8 mouse cellular contexts compared by ENCODE assay signal in the genomic region with DNA sequence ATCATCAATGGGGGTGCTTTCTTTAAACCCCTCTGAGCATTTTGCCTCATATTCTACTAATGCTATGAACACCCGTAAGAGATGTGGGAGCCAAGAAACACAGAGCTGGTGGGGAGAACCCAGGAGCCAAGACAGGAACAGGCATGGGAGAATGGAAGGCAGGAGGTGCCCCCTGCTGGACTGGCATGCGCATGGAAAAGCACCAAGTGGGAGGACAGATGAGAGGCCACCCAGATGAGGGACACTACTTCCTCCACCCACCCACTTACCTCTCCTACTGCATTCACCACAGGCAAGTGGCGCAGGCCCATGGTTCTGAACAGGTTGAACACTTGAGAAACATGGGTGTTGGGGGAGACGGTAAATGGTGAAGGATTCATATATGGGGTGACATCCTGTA. TPM values are rescaled to one million over a fixed set of nuclear protein-coding genes. Genes with fewer than 3 reads are reported as not detected.
A peak's percentile ranks its signal among the peaks of the same experiment; 100 is the strongest.
DNase-seq lines count a peak whose midpoint lies in the region; ATAC-seq and TF ChIP-seq lines count a peak whose summit lies in the region.

No protein-coding gene starts in this region.

- dilution Hi-C loops in CH12.LX (cut with MboI; ENCODE audit: extremely low pct_ligation_motif_present, extremely low pct_unique_long_range_greater_than_20kb, low sequenced_read_pairs): no loop called here

- H3K4me3 ChIP-seq in heart, postnatal 0 days (ENCODE audit: low read depth, low read length): no peak overlapping the region
- H3K4me3 ChIP-seq in CH12.LX (replicated peaks in 1 of 3; ENCODE audit: low read depth in 2 of 3, low read length in 2 of 3, poor library complexity in 1 of 3): no peak overlapping the region
- H3K4me3 ChIP-seq in left cerebral cortex, adult 2 months: no peak overlapping the region
- H3K4me3 ChIP-seq in olfactory bulb, adult 2 months (ENCODE audit: insufficient read depth, low read depth, low read length): no peak overlapping the region

- DNase-seq in heart, postnatal 0 days (ENCODE audit: low spot score): peak; percentile 67
- no peak for DNase-seq in heart, postnatal 25 days (ENCODE audit: low spot score)
- DNase-seq in CH12.LX (ENCODE audit: extremely low read depth): no peak
- DNase-seq in adrenal gland, postnatal 36 days: peak; percentile 74 to 83
- DNase-seq in heart, postnatal 14 days: peak; percentile 64 to 72
- DNase-seq in left cerebral cortex, adult 2 months (ENCODE audit: extremely low spot score in 1 of 2, low spot score in 2 of 2): peak; percentile 63 to 66
- no peak for DNase-seq in c-Kit-positive CD71-positive TER-119-positive erythroid progenitor cells, embryonic 14.5 days (ENCODE audit: low spot score)

- H3K4me1 ChIP-seq in heart, postnatal 0 days (ENCODE audit: control insufficient read depth, insufficient read depth): no peaks in the 10 kb centered on the region
- no peaks in the 10 kb centered on the region for H3K4me1 ChIP-seq in CH12.LX (ENCODE audit: control insufficient read depth in 1 of 2, insufficient read depth in 2 of 2)
- H3K4me1 ChIP-seq in olfactory bulb, adult 2 months (ENCODE audit: control insufficient read depth, insufficient read depth, low read length): no peaks in the 10 kb centered on the region

- in situ Hi-C loops in CH12.LX (cut with MboI; ENCODE audit: low pct_ligation_motif_present, low pct_unique_long_range_greater_than_20kb, low sequenced_read_pairs): no loop called here

- TF ChIP-seq POLR2A in CH12.LX (IDR thresholded peaks at IDR 0.05; ENCODE audit: low read depth, low read length): no peak
- no peak for TF ChIP-seq POLR2A in olfactory bulb, adult 2 months (IDR thresholded peaks at IDR 0.05; ENCODE audit: insufficient read depth, low read depth, low read length)

- H3K27ac ChIP-seq in heart, postnatal 0 days (ENCODE audit: low read depth): no peak overlapping the region
- no peak overlapping the region for H3K27ac ChIP-seq in CH12.LX (ENCODE audit: insufficient read depth, low read depth)
- H3K27ac ChIP-seq in left cerebral cortex, adult 2 months: no peak overlapping the region
- H3K27ac ChIP-seq in olfactory bulb, adult 2 months (ENCODE audit: insufficient read depth, low read depth, low read length): no peak overlapping the region

- peak; percentile 60 for TF ChIP-seq RAD21 in CH12.LX (IDR thresholded peaks at IDR 0.05; ENCODE audit: low read depth, low read length)

- 66% methylated on average over 4 of the region's 4 CpGs for WGBS in heart, postnatal 0 days
- 52% methylated on average over 4 of the region's 4 CpGs for WGBS in olfactory bulb, adult 2 months

- no peaks in the 10 kb centered on the region for H3K9me3 ChIP-seq in heart, postnatal 0 days (replicated peaks; ENCODE audit: control insufficient read depth, low read length)
- no peaks in the 10 kb centered on the region for H3K9me3 ChIP-seq in CH12.LX (replicated peaks; ENCODE audit: low read length)

- peaks cover 84% of the 10 kb centered on the region for H3K36me3 ChIP-seq in heart, postnatal 0 days (replicated peaks; ENCODE audit: control insufficient read depth, insufficient read depth, low read length)
- H3K36me3 ChIP-seq in CH12.LX (replicated peaks in 1 of 2; ENCODE audit: control insufficient read depth in 1 of 2, insufficient read depth in 1 of 2, low read length in 1 of 2): peaks cover 85 to 100% of the 10 kb centered on the region in 2 experiments

- H3K9ac ChIP-seq in heart, postnatal 0 days (replicated peaks; ENCODE audit: low read depth, low read length): no peak overlapping the region
- no peak overlapping the region for H3K9ac ChIP-seq in CH12.LX (ENCODE audit: insufficient read depth, low read depth)

- H3K4me2 ChIP-seq in heart, postnatal 0 days (ENCODE audit: low read depth, low read length): no peak overlapping the region
- H3K4me2 ChIP-seq in CH12.LX (ENCODE audit: insufficient read depth, low read depth, poor library complexity, severe bottlenecking): no peak overlapping the region

- H3K79me2 ChIP-seq in CH12.LX (replicated peaks; ENCODE audit: control insufficient read depth, extremely low read depth, insufficient read depth, poor library complexity, severe bottlenecking): no peaks in the 10 kb centered on the region

- peak; percentile 88 for TF ChIP-seq CTCF in heart, postnatal 0 days (IDR thresholded peaks at IDR 0.05; ENCODE audit: low read depth)
- peak in 1 of 2 experiments; percentile 70; a peak in 2 of 4 replicates for TF ChIP-seq CTCF in CH12.LX (conservative IDR thresholded peaks at IDR 0.05 in 1 of 2, IDR thresholded peaks at IDR 0.05 in 1 of 2; ENCODE audit: low read depth in 2 of 2, low read length in 2 of 2)
- peak; percentile 74 for TF ChIP-seq CTCF in left cerebral cortex, adult 2 months (IDR thresholded peaks at IDR 0.05)
- TF ChIP-seq CTCF in olfactory bulb, adult 2 months (IDR thresholded peaks at IDR 0.05; ENCODE audit: insufficient read depth, low read depth, low read length): peak; percentile 69; the same call in 1 of the 2 replicates

- no peak for TF ChIP-seq EP300 in heart, postnatal 0 days (IDR thresholded peaks at IDR 0.05; ENCODE audit: low read depth)
- TF ChIP-seq EP300 in CH12.LX (IDR thresholded peaks at IDR 0.05; ENCODE audit: low read length): no peak

- H3K27me3 ChIP-seq in heart, postnatal 0 days (ENCODE audit: control insufficient read depth, insufficient read depth, low read length): no peaks in the 10 kb centered on the region
- H3K27me3 ChIP-seq in CH12.LX (replicated peaks): no peaks in the 10 kb centered on the region

- intact Hi-C loops in heart, postnatal 25 days (cut with DNase I): loop anchor here (1.0 kb wide), 1 partner anchor 48 kb away; no protein-coding TSS in a partner anchor
- intact Hi-C loops in heart, postnatal 14 days (cut with DNase I): loop anchor here (1.0 kb wide), 1 partner anchor 48 kb away; no protein-coding TSS in a partner anchor
- intact Hi-C loops in left cerebral cortex, adult 2 months (cut with DNase I): loop anchor here (2.0 kb wide), 1 partner anchor 50 kb away; no protein-coding TSS in a partner anchor

- peak; percentile 48; the same call in 1 of the 2 replicates for ATAC-seq in heart, postnatal 0 days (ENCODE audit: insufficient read depth, low read depth)

TF ChIP-seq in CH12.LX, 34 proteins besides CTCF, POLR2A, EP300 and RAD21 (continues in another document):
- TF ChIP-seq TCF12 (IDR thresholded peaks at IDR 0.05; ENCODE audit: low read depth, low read length) (no peak), ELF1 (IDR thresholded peaks at IDR 0.05; ENCODE audit: low read depth, low read length) (no peak), CHD1 (IDR thresholded peaks at IDR 0.05; ENCODE audit: low read depth, low read length) (no peak), NELFE (IDR thresholded peaks at IDR 0.05; ENCODE audit: low read depth, low read length) (0 out of 2 replicates have a peak, but pooled peaks have one; percentile 17), HCFC1 (IDR thresholded peaks at IDR 0.05; ENCODE audit: low read depth, low read length) (no peak)

RNA-seq across cellular contexts. Expression of gene Nppa, which starts 7.9 kb away (rescaled TPM):
- total RNA-seq in heart, postnatal 0 days (2014; rRNA removed; ENCODE audit: low replicate concordance): 2,556 and 3,370 TPM in 2 replicates
- 9,636 and 10,119 TPM in 2 replicates for polyA plus RNA-seq in heart, postnatal 0 days (2015; fragmentation: Nextera tagmentation; extraction: Ambion mirVana)
- total RNA-seq in heart, postnatal 25 days (2021): 1,000 to 10,000 TPM; 2,183 to 2,475 TPM
- total RNA-seq in CH12.LX (2012; rRNA removed) (not detected in 2 replicates), CH12.LX (2014; rRNA removed) (not detected in 2 replicates)
- not detected in 2 replicates for polyA plus RNA-seq in CH12.LX (2012; ENCODE audit: insufficient read length, low read depth)
- total RNA-seq in adrenal gland, postnatal 36 days (2021): not detected
- 1,000 to 10,000 TPM in 1 of 2 experiments, 100 to 1,000 TPM in 1; 590 to 1,636 TPM for total RNA-seq in heart, postnatal 14 days (2021)
- total RNA-seq in left cerebral cortex, adult 2 months (2021): not detected
- not detected in 2 replicates for polyA plus RNA-seq in olfactory bulb, adult 2 months (2012; ENCODE audit: insufficient read depth, insufficient read length, low replicate concordance, missing spikeins)

RNA-seq across cellular contexts. Expression of gene Nppb, which starts 22.8 kb away (rescaled TPM):
- total RNA-seq in heart, postnatal 0 days (2014; rRNA removed; ENCODE audit: low replicate concordance): 831 and 1,183 TPM in 2 replicates
- polyA plus RNA-seq in heart, postnatal 0 days (2015; fragmentation: Nextera tagmentation; extraction: Ambion mirVana): 188 and 473 TPM in 2 replicates
- 100 to 1,000 TPM; 169 to 448 TPM for total RNA-seq in heart, postnatal 25 days (2021)
- total RNA-seq in CH12.LX (2012; rRNA removed) (not detected in 2 replicates), CH12.LX (2014; rRNA removed) (not detected in 2 replicates)
- polyA plus RNA-seq in CH12.LX (2012; ENCODE audit: insufficient read length, low read depth): not detected in 2 replicates
- 1 to 10 TPM in 1 of 2 experiments, not detected in 1; 2.9 TPM for total RNA-seq in adrenal gland, postnatal 36 days (2021)
- 100 to 1,000 TPM in 1 of 2 experiments, 10 to 100 TPM in 1; 74.4 to 148 TPM for total RNA-seq in heart, postnatal 14 days (2021)
- not detected for total RNA-seq in left cerebral cortex, adult 2 months (2021)
- polyA plus RNA-seq in olfactory bulb, adult 2 months (2012; ENCODE audit: insufficient read depth, insufficient read length, low replicate concordance, missing spikeins): not detected in 2 replicates

RNA-seq across cellular contexts. Expression of gene Clcn6, which starts 30.2 kb away (rescaled TPM):
- total RNA-seq in heart, postnatal 0 days (2014; rRNA removed; ENCODE audit: low replicate concordance): 14.7 and 16.3 TPM in 2 replicates
- 3.5 and 4.3 TPM in 2 replicates for polyA plus RNA-seq in heart, postnatal 0 days (2015; fragmentation: Nextera tagmentation; extraction: Ambion mirVana)
- total RNA-seq in heart, postnatal 25 days (2021): 1 to 10 TPM; 8.6 to 8.7 TPM
- 5.5 and 5.7 TPM in 2 replicates for total RNA-seq in CH12.LX (2012; rRNA removed)
- total RNA-seq in CH12.LX (2014; rRNA removed): 3.7 and 4.8 TPM in 2 replicates
- polyA plus RNA-seq in CH12.LX (2012; ENCODE audit: insufficient read length, low read depth): 9.2 and 10.6 TPM in 2 replicates
- 10 to 100 TPM; 10.0 to 12.6 TPM for total RNA-seq in adrenal gland, postnatal 36 days (2021)
- 10 to 100 TPM in 1 of 2 experiments, 1 to 10 TPM in 1; 9.5 to 11.0 TPM for total RNA-seq in heart, postnatal 14 days (2021)
- total RNA-seq in left cerebral cortex, adult 2 months (2021): 10 to 100 TPM; 81.4 to 84.4 TPM
- polyA plus RNA-seq in olfactory bulb, adult 2 months (2012; ENCODE audit: insufficient read depth, insufficient read length, low replicate concordance, missing spikeins): not detected in 2 replicates

RNA-seq across cellular contexts. Expression of gene Mthfr, which starts 30.5 kb away (rescaled TPM):
- 29.2 and 37.6 TPM in 2 replicates for total RNA-seq in heart, postnatal 0 days (2014; rRNA removed; ENCODE audit: low replicate concordance)
- 6.0 and 6.3 TPM in 2 replicates for polyA plus RNA-seq in heart, postnatal 0 days (2015; fragmentation: Nextera tagmentation; extraction: Ambion mirVana)
- 10 to 100 TPM in 1 of 2 experiments, 1 to 10 TPM in 1; 9.7 to 11.3 TPM for total RNA-seq in heart, postnatal 25 days (2021)
- total RNA-seq in CH12.LX (2012; rRNA removed): 14.4 and 17.0 TPM in 2 replicates
- total RNA-seq in CH12.LX (2014; rRNA removed): 15.3 and 16.1 TPM in 2 replicates
- 15.4 and 16.3 TPM in 2 replicates for polyA plus RNA-seq in CH12.LX (2012; ENCODE audit: insufficient read length, low read depth)
- total RNA-seq in adrenal gland, postnatal 36 days (2021): 10 to 100 TPM; 29.0 to 54.7 TPM
- total RNA-seq in heart, postnatal 14 days (2021): 10 to 100 TPM; 13.1 to 14.7 TPM
- 10 to 100 TPM; 30.7 to 32.0 TPM for total RNA-seq in left cerebral cortex, adult 2 months (2021)
- polyA plus RNA-seq in olfactory bulb, adult 2 months (2012; ENCODE audit: insufficient read depth, insufficient read length, low replicate concordance, missing spikeins): not detected in 2 replicates

Comparison
In these comparisons a context has a peak if more than half of its experiments do, and no peak if none do; other contexts are left out.
1. DNase-seq: peak in heart, postnatal 0 days (single experiment), adrenal gland, postnatal 36 days (2 of 2), heart, postnatal 14 days (2 of 2) and left cerebral cortex, adult 2 months (2 of 2); none in heart, postnatal 25 days (single experiment), CH12.LX (single experiment) and c-Kit-positive CD71-positive TER-119-positive erythroid progenitor cells, embryonic 14.5 days (single experiment).
2. RNA of gene Nppa, which starts 7.9 kb away (total RNA-seq): 2,556 to 3,370 TPM in heart, postnatal 0 days, 2,183 to 2,475 TPM in heart, postnatal 25 days and 590 to 1,636 TPM in heart, postnatal 14 days; not detected in left cerebral cortex, adult 2 months, not detected in CH12.LX and not detected in adrenal gland, postnatal 36 days; every median in the first group is over 100 times any median in the second.
3. RNA of gene Nppb, which starts 22.8 kb away (total RNA-seq): 831 to 1,183 TPM in heart, postnatal 0 days, 169 to 448 TPM in heart, postnatal 25 days and 74.4 to 148 TPM in heart, postnatal 14 days; 2.9 TPM in adrenal gland, postnatal 36 days, not detected in CH12.LX and not detected in left cerebral cortex, adult 2 months; every median in the first group is over 10 times any median in the second.